Mouse (Mus musculus) bone marrow, adult 2 months (tissue): ENCODE data around the gene Qsox1. TPM values are rescaled to one million over a fixed set of nuclear protein-coding genes. Genes with fewer than 3 reads are reported as not detected.
A peak's percentile ranks its signal among the peaks of the same experiment; 100 is the strongest.

Experiments
- H3K27ac ChIP-seq: fragments of 200-500 bp; 2 replicates; pipeline ENCODE4 v1.5.1; 2012; ENCODE audit warnings: low read depth, mild to moderate bottlenecking, control low read depth, inconsistent platforms, low read length; ENCODE audit not compliant: control insufficient read depth, poor library complexity, insufficient read depth
- H3K4me1 ChIP-seq: fragments of 200-500 bp; 2 replicates; pipeline ENCODE4 v1.6.1; 2011; ENCODE audit warnings: low read length; ENCODE audit not compliant: control insufficient read depth, insufficient read depth
- H3K4me3 ChIP-seq: fragments of 200-500 bp; replicated peaks from 2 replicates; pipeline ENCODE3; 2011; ENCODE audit warnings: mild to moderate bottlenecking, low read depth, low read length, control low read depth; ENCODE audit not compliant: control insufficient read depth
- CTCF ChIP-seq: fragments of 200-500 bp; IDR thresholded peaks from 2 replicates; pipeline ENCODE4 v1.5.1; 2011; ENCODE audit warnings: low read length, control low read depth; ENCODE audit not compliant: control insufficient read depth, insufficient read depth
- POLR2A ChIP-seq: fragments of 200-500 bp; IDR thresholded peaks from 2 replicates; pipeline ENCODE4 v1.6.1; 2011; ENCODE audit warnings: low read depth, mild to moderate bottlenecking, control low read depth, low read length, borderline replicate concordance; ENCODE audit not compliant: control insufficient read depth
- WGBS: fragments of 180-500 bp; shearing (Covaris S2); methylation state at CpG from one replicate; pipeline ENCODE4 v1.1.7; 2018; 5-methylcytosine and 5-hydroxymethylcytosine counted together
- polyA plus RNA-seq: library from polyadenylated mRNA; stranded (reverse); fragments of >200 nt; gene quantifications from 2 replicates; pipeline ENCODE4 v1.2.4, GENCODE M21; 2011; ENCODE audit warnings: low replicate concordance; ENCODE audit not compliant: missing spikeins, insufficient read depth, insufficient read length

The Qsox1 gene
- polyA plus RNA-seq, 1 experiment: 28.2 TPM

DNA sequence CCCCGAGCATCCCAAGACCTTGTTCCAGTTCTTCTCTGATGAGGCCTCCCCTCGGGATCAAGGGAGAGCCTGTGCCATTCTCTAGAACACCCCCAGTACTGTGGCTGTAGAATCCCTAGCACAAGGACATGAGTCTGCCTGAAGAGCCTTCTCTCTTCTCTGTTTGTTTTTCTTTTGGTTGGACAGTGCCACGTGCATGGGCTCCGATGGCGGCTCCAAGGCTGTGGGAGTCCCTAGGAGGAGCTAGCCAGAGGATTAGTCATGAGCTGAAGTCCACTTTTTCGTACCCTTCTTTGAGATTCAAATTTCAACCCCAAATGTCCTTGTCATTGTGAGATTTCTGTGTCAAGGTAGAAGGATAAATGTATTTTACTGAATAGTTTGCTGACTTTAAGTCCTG, 18.2 kb upstream of the Qsox1 start:
- 78% methylated on average over 6 of the region's 6 CpGs for WGBS
- no peak for TF ChIP-seq CTCF
- no peak for TF ChIP-seq POLR2A
- Histone ChIP-seq H3K4me3 (no peak overlapping the region), H3K27ac (no peak overlapping the region), H3K4me1 (no peaks in the 10 kb centered on the region; the same call in 1 of the 2 replicates)

DNA sequence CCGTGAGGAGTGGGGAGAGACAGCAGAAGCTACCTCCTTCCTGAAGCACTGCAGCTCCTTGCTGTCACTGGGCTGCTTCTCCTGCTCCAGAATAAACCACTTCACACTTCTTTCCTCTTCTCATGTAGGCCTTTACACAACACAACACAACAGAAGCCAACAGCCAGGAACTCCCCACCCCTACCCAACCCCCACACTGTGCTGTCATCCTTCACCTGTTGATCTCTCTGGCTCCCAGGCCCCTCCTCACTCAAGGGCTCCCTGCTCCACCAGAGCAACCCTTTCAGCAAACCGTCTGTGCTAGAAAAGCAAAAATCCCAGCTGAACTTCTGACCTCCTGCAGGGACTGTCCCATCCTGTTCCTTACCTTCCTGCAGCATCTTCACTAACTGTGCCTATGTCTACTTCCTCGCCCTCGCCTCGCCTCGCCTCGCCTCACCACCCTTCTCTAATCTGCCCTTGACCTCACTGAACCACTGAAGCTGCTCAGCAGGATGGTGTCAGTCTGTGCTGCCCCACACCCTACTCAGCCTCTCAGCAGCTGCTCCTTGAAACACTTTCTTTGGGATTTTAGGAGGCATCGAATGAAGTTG, 15.1 kb upstream of the Qsox1 start:
- TF ChIP-seq POLR2A (no peak), CTCF (no peak)
- no peak overlapping the region for H3K27ac ChIP-seq
- 67% methylated on average over 8 of the region's 8 CpGs for WGBS
- no peaks in the 10 kb centered on the region; the same call in 1 of the 2 replicates for H3K4me1 ChIP-seq
- H3K4me3 ChIP-seq: no peak overlapping the region

DNA sequence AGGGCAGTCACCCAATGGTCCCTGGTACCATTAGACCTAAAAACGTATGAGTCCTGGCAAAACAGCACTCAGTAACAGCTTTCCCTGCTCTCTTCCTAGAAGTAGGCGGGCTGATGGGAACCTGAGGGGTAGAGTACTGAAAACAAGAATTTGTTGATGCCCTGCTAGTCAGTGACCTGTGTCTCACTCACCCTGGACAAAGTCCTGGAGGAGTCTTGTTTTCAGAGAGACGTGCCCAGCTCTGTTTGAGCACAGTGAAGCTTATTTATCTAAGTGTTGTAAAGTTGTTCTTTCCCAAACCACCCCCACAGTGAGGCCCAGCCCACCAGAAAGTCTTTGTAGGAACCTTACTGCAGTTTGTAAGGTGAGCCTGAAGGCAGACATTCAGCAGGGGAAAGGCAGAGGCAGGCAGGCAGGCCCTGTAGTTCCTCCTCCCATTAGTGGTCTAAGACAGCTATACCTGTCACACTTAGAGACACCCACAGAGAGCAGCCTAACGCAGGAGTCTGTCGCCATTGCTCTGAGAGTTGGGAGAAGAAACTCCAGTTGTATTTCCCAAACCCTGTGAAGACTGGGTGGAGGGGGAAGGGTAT, 14.2 kb upstream of the Qsox1 start:
- H3K4me3 ChIP-seq: no peak overlapping the region
- TF ChIP-seq POLR2A (no peak), CTCF (no peak)
- H3K27ac ChIP-seq: no peak overlapping the region
- WGBS: 81% methylated on average over 5 of the region's 5 CpGs
- H3K4me1 ChIP-seq: no peaks in the 10 kb centered on the region; the same call in 1 of the 2 replicates

GRCm38 (mm10) chr1:155825940-155826716, 13.4 kb upstream of the Qsox1 start:
- H3K27ac ChIP-seq: no peak overlapping the region
- WGBS: 68% methylated on average over 4 of the region's 4 CpGs
- TF ChIP-seq POLR2A (no peak), CTCF (no peak)

DNA sequence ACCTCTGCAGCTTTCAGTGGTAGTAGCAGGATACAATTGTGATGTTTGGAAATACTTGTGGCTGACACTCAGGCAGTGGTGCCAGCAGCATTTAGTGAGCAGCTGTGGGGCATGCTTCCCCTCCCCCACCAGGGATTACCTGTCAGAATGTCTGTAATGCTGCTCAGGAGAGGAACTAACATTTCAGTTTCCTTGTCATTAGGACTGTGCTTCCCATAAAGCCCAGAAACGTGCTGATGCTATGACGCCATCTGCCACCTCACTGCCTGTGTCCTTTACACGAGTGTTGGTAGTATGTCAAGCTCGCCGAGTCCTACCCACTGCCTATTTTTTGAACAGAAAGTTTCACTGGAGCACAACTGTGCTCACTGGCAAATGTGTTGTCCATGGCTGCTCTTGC, 8.0 kb upstream of the Qsox1 start:
- no peak overlapping the region for H3K27ac ChIP-seq
- 50% methylated on average over 5 of the region's 5 CpGs for WGBS
- TF ChIP-seq CTCF: no peak
- TF ChIP-seq POLR2A: no peak
- no peaks in the 10 kb centered on the region; the same call in 1 of the 2 replicates for H3K4me1 ChIP-seq
- H3K4me3 ChIP-seq: no peak overlapping the region

More at GRCm38 (mm10) chr1:155825940-155826716, 13.4 kb upstream of the Qsox1 start:
- H3K4me3 ChIP-seq: no peak overlapping the region
- no peaks in the 10 kb centered on the region; the same call in 1 of the 2 replicates for H3K4me1 ChIP-seq

DNA sequence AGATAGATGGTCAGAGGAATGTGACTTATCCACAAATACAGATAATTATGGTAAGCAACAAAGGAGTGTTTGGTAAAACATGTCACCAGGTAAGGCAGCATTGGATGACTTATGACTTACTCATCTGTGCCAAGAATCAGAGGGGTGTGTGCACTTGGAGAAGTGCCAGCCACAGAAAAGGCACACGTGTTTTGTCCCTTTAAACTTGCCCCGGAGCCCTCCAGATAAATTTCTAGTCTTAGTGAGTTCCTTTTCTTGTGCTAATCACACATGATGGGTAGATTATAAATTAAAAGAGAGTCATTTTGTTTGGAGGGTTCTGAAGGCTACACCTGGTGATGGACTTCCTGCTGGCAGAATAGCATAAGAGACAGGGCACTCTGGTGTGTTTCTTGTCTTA, 3.5 kb upstream of the Qsox1 start:
- Histone ChIP-seq H3K4me1 (peaks cover 5% of the 10 kb centered on the region; the same call in 1 of the 2 replicates), H3K4me3 (no peak overlapping the region), H3K27ac (no peak overlapping the region)
- TF ChIP-seq POLR2A (no peak), CTCF (no peak)
- WGBS: 67% methylated on average over 2 of the region's 2 CpGs

- TF ChIP-seq POLR2A (no peak), CTCF (no peak)
- 2% methylated on average over 22 of the region's 22 CpGs for WGBS
- Histone ChIP-seq H3K4me3 (peak overlapping the region; percentile 94), H3K27ac (peak overlapping the region; percentile 52), H3K4me1 (peaks cover 5% of the 10 kb centered on the region; the same call in 1 of the 2 replicates)
Observed at GRCm38 (mm10) chr1:155811995-155812580, 601 bp downstream of the Qsox1 start.

DNA sequence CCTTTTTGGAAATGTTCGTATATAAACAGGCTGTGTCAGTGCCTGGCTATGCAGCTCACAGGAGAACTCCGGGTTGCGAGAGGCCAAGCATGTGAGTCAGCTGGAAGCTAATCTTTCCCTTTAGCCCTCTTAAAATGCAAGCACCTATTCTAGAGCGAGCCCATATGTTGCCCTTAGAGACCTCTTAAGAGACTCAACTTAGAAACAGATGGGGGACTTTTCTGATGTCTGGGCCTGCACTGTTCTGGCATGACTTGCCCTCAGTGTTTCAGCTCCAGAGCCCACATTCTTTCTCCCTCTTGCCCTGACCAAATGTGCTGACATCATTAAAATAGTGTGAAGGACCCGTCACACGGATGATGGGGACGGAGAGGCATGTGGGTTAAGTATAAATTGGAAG, 2.1 kb downstream of the Qsox1 start:
- no peak for TF ChIP-seq CTCF
- TF ChIP-seq POLR2A: no peak

More for the DNA sequence above, 2.1 kb downstream of the Qsox1 start:
- WGBS: 63% methylated on average over 7 of the region's 7 CpGs
- no peak overlapping the region for H3K27ac ChIP-seq
- H3K4me1 ChIP-seq: peaks cover 5% of the 10 kb centered on the region; the same call in 1 of the 2 replicates
- no peak overlapping the region for H3K4me3 ChIP-seq
